Mouse (Mus musculus): ENCODE measurements around the gene Rhbdl1. TPM values are rescaled to one million over a fixed set of nuclear protein-coding genes. Genes with fewer than 3 reads are reported as not detected.

Rhbdl1 gene
- total RNA-seq, 1 experiment: 1.1 TPM

GRCm38 (mm10) chr17:25882306-25882705 lies 45.2 kb upstream of the Rhbdl1 start:
- H3K9ac ChIP-seq (ENCODE audit: insufficient read depth, low read depth, low read length, poor library complexity, severe bottlenecking): no peak overlapping the region
- H3K4me1 ChIP-seq (ENCODE audit: control insufficient read depth in 2 of 2, insufficient read depth in 2 of 2, low read length in 2 of 2, poor library complexity in 1 of 2): peaks cover 8 to 45% of the 10 kb centered on the region in 2 experiments; a peak in 3 of 4 replicates
- H3K36me3 ChIP-seq (ENCODE audit: control insufficient read depth, insufficient read depth, low read length, poor library complexity, severe bottlenecking): peaks cover 34% of the 10 kb centered on the region
- in situ Hi-C loops (cut with MboI; ENCODE audit: low sequenced_read_pairs in 2 of 2, unreplicated experiment in 2 of 2): no loop called here
- no peaks in the 10 kb centered on the region for H3K9me3 ChIP-seq (ENCODE audit: control insufficient read depth, insufficient read depth, low read depth, low read length)
- no peak for DNase-seq (ENCODE audit: low read depth, low spot score)
- H3K27ac ChIP-seq (ENCODE audit: insufficient read depth, low read depth, low read length, poor library complexity, severe bottlenecking): no peak overlapping the region
- TF ChIP-seq MAFK (IDR thresholded peaks at IDR 0.05; ENCODE audit: insufficient read depth, low read depth, low read length) (no peak), ZNF384 (IDR thresholded peaks at IDR 0.05; ENCODE audit: low read depth, low read length) (no peak), CHD2 (IDR thresholded peaks at IDR 0.05; ENCODE audit: low read depth, low read length) (no peak), ZC3H11A (IDR thresholded peaks at IDR 0.05; ENCODE audit: borderline replicate concordance, low read depth, low read length) (no peak), HCFC1 (IDR thresholded peaks at IDR 0.05; ENCODE audit: borderline replicate concordance, insufficient read depth, low read length) (no peak)
- H3K4me3 ChIP-seq (ENCODE audit: insufficient read depth in 1 of 2, low read depth in 1 of 2, low read length in 2 of 2, poor library complexity in 1 of 2, severe bottlenecking in 1 of 2): no peak overlapping the region

- H3K4me1 ChIP-seq (ENCODE audit: control insufficient read depth in 2 of 2, insufficient read depth in 2 of 2, low read length in 2 of 2, poor library complexity in 1 of 2): peaks cover 8 to 45% of the 10 kb centered on the region in 2 experiments; a peak in 3 of 4 replicates
- TF ChIP-seq ZNF384 (IDR thresholded peaks at IDR 0.05; ENCODE audit: low read depth, low read length): no peak
- TF ChIP-seq CHD2 (IDR thresholded peaks at IDR 0.05; ENCODE audit: low read depth, low read length): no peak
- no peak for TF ChIP-seq HCFC1 (IDR thresholded peaks at IDR 0.05; ENCODE audit: borderline replicate concordance, insufficient read depth, low read length)
- TF ChIP-seq MAFK (IDR thresholded peaks at IDR 0.05; ENCODE audit: insufficient read depth, low read depth, low read length): no peak
- TF ChIP-seq ZC3H11A (IDR thresholded peaks at IDR 0.05; ENCODE audit: borderline replicate concordance, low read depth, low read length): no peak
- H3K9ac ChIP-seq (ENCODE audit: insufficient read depth, low read depth, low read length, poor library complexity, severe bottlenecking): no peak overlapping the region
- H3K9me3 ChIP-seq (ENCODE audit: control insufficient read depth, insufficient read depth, low read depth, low read length): no peaks in the 10 kb centered on the region
- peak overlapping the region; percentile 38; the same call in 1 of the 2 replicates for H3K27ac ChIP-seq (ENCODE audit: insufficient read depth, low read depth, low read length, poor library complexity, severe bottlenecking)
- H3K36me3 ChIP-seq (ENCODE audit: control insufficient read depth, insufficient read depth, low read length, poor library complexity, severe bottlenecking): peaks cover 34% of the 10 kb centered on the region
- in situ Hi-C loops (cut with MboI; ENCODE audit: low sequenced_read_pairs in 2 of 2, unreplicated experiment in 2 of 2): no loop called here
- no peak for DNase-seq (ENCODE audit: low read depth, low spot score)
- H3K4me3 ChIP-seq (ENCODE audit: insufficient read depth in 1 of 2, low read depth in 1 of 2, low read length in 2 of 2, poor library complexity in 1 of 2, severe bottlenecking in 1 of 2): no peak overlapping the region
Measured at GRCm38 (mm10) chr17:25881691-25882090, 44.6 kb upstream of the Rhbdl1 start.

GRCm38 (mm10) chr17:25880913-25881641 lies 44.0 kb upstream of the Rhbdl1 start:
- Histone ChIP-seq H3K4me3 (ENCODE audit: insufficient read depth in 1 of 2, low read depth in 1 of 2, low read length in 2 of 2, poor library complexity in 1 of 2, severe bottlenecking in 1 of 2) (no peak overlapping the region), H3K4me1 (ENCODE audit: control insufficient read depth in 2 of 2, insufficient read depth in 2 of 2, low read length in 2 of 2, poor library complexity in 1 of 2) (peaks cover 8 to 45% of the 10 kb centered on the region in 2 experiments; a peak in 3 of 4 replicates), H3K36me3 (ENCODE audit: control insufficient read depth, insufficient read depth, low read length, poor library complexity, severe bottlenecking) (peaks cover 34% of the 10 kb centered on the region), H3K9me3 (ENCODE audit: control insufficient read depth, insufficient read depth, low read depth, low read length) (no peaks in the 10 kb centered on the region), H3K27ac (ENCODE audit: insufficient read depth, low read depth, low read length, poor library complexity, severe bottlenecking) (0 out of 2 replicates have a peak overlapping the region, but pooled peaks have one; percentile 38), H3K9ac (ENCODE audit: insufficient read depth, low read depth, low read length, poor library complexity, severe bottlenecking) (no peak overlapping the region)
- in situ Hi-C loops (cut with MboI; ENCODE audit: low sequenced_read_pairs in 2 of 2, unreplicated experiment in 2 of 2): no loop called here
- TF ChIP-seq ZC3H11A (IDR thresholded peaks at IDR 0.05; ENCODE audit: borderline replicate concordance, low read depth, low read length): no peak
- no peak for TF ChIP-seq MAFK (IDR thresholded peaks at IDR 0.05; ENCODE audit: insufficient read depth, low read depth, low read length)
- TF ChIP-seq ZNF384 (IDR thresholded peaks at IDR 0.05; ENCODE audit: low read depth, low read length): no peak
- TF ChIP-seq CHD2 (IDR thresholded peaks at IDR 0.05; ENCODE audit: low read depth, low read length): no peak
- TF ChIP-seq HCFC1 (IDR thresholded peaks at IDR 0.05; ENCODE audit: borderline replicate concordance, insufficient read depth, low read length): no peak
- DNase-seq (ENCODE audit: low read depth, low spot score): peak; percentile 71

- no peak within 1 kb of the TSS for H3K9ac ChIP-seq (ENCODE audit: insufficient read depth, low read depth, low read length, poor library complexity, severe bottlenecking)
Measured at GRCm38 (mm10) chr17:25880196-25880910, 43.3 kb upstream of the Rhbdl1 start, which contains the start of gene Wfikkn1. TSS of gene Wfikkn1 (minus strand) at chr17:25880858.

More at GRCm38 (mm10) chr17:25880196-25880910, 43.3 kb upstream of the Rhbdl1 start, which contains the start of gene Wfikkn1:
- H3K36me3 ChIP-seq (ENCODE audit: control insufficient read depth, insufficient read depth, low read length, poor library complexity, severe bottlenecking): peaks cover 34% of the 10 kb centered on the region
- no peak within 1 kb of the TSS for H3K4me3 ChIP-seq (ENCODE audit: insufficient read depth in 1 of 2, low read depth in 1 of 2, low read length in 2 of 2, poor library complexity in 1 of 2, severe bottlenecking in 1 of 2)
- peak within 1 kb of the TSS; percentile 38; the same call in 1 of the 2 replicates for H3K27ac ChIP-seq (ENCODE audit: insufficient read depth, low read depth, low read length, poor library complexity, severe bottlenecking)
- H3K9me3 ChIP-seq (ENCODE audit: control insufficient read depth, insufficient read depth, low read depth, low read length): no peaks in the 10 kb centered on the region
- in situ Hi-C loops (cut with MboI; ENCODE audit: low sequenced_read_pairs in 2 of 2, unreplicated experiment in 2 of 2): no loop called here
- no peak for DNase-seq (ENCODE audit: low read depth, low spot score)
- TF ChIP-seq HCFC1 (IDR thresholded peaks at IDR 0.05; ENCODE audit: borderline replicate concordance, insufficient read depth, low read length) (no peak), ZNF384 (IDR thresholded peaks at IDR 0.05; ENCODE audit: low read depth, low read length) (no peak), MAFK (IDR thresholded peaks at IDR 0.05; ENCODE audit: insufficient read depth, low read depth, low read length) (no peak), CHD2 (IDR thresholded peaks at IDR 0.05; ENCODE audit: low read depth, low read length) (no peak), ZC3H11A (IDR thresholded peaks at IDR 0.05; ENCODE audit: borderline replicate concordance, low read depth, low read length) (no peak)
- H3K4me1 ChIP-seq (ENCODE audit: control insufficient read depth in 2 of 2, insufficient read depth in 2 of 2, low read length in 2 of 2, poor library complexity in 1 of 2): peaks cover 5 to 42% of the 10 kb centered on the region in 2 experiments; a peak in 3 of 4 replicates

All from ES-E14 (cell line).